Mouse (Mus musculus) heart, postnatal 0 days (tissue): ENCODE data around the gene Krtap4-2.

ENCODE experiments used
- CTCF ChIP-seq: IDR thresholded peaks from 2 replicates; pipeline ENCODE4 v1.5.1; 2016; ENCODE audit warnings: antibody characterized with exemption, control low read depth, low read depth
- EP300 ChIP-seq: IDR thresholded peaks from 2 replicates; pipeline ENCODE4 v1.6.1; 2016; ENCODE audit warnings: antibody characterized with exemption, low read depth

- no peak for TF ChIP-seq CTCF
- no peak for TF ChIP-seq EP300
Observed at GRCm38 (mm10) chr11:99590981-99591380, 43.9 kb downstream of the Krtap4-2 start, which contains the start of gene Krtap1-3.
